Mouse (Mus musculus): ENCODE measurements around the gene Il2rb. TPM values are rescaled to one million over a fixed set of nuclear protein-coding genes. Genes with fewer than 3 reads are reported as not detected.

Il2rb gene
- polyA plus RNA-seq, 1 experiment from 2014 or later = 0.60 TPM

- Histone ChIP-seq H3K4me3 (replicated peaks) (no peak overlapping the region), H3K4me1 (peaks cover 44% of the 10 kb centered on the region), H3K9me3 (replicated peaks) (no peaks in the 10 kb centered on the region), H3K27ac (peak overlapping the region; percentile 84; the same call in 1 of the 2 replicates), H3K36me3 (peaks cover 23% of the 10 kb centered on the region), H3K9ac (no peak overlapping the region), H3K27me3 (no peaks in the 10 kb centered on the region), H3K4me2 (peak overlapping the region; percentile 68)
- WGBS = 39% methylated on average over 4 of the region's 4 CpGs
- ATAC-seq (replicated peaks; ENCODE audit: low FRiP score) = no peak
Observed at GRCm38 (mm10) chr15:78438018-78438394, 57.1 kb downstream of the Il2rb start.

- Histone ChIP-seq H3K9me3 (replicated peaks) (no peaks in the 10 kb centered on the region), H3K36me3 (peaks cover 26% of the 10 kb centered on the region), H3K27ac (peak overlapping the region; percentile 84), H3K27me3 (no peaks in the 10 kb centered on the region), H3K4me1 (peaks cover 44% of the 10 kb centered on the region), H3K4me3 (replicated peaks) (peak overlapping the region; percentile 34), H3K9ac (peak overlapping the region; percentile 26; the same call in 1 of the 2 replicates), H3K4me2 (peak overlapping the region; percentile 68)
- 22% methylated on average over 23 of the region's 23 CpGs for WGBS
- ATAC-seq (replicated peaks; ENCODE audit: low FRiP score) = peak; percentile 20
Observed at GRCm38 (mm10) chr15:78437237-78438017, 57.6 kb downstream of the Il2rb start.

- Histone ChIP-seq H3K4me2 (peak overlapping the region; percentile 68), H3K27ac (peak overlapping the region; percentile 84), H3K4me3 (replicated peaks) (peak overlapping the region; percentile 34), H3K4me1 (peaks cover 44% of the 10 kb centered on the region), H3K9ac (peak overlapping the region; percentile 26; the same call in 1 of the 2 replicates), H3K9me3 (replicated peaks) (no peaks in the 10 kb centered on the region), H3K36me3 (peaks cover 32% of the 10 kb centered on the region), H3K27me3 (no peaks in the 10 kb centered on the region)
- ATAC-seq (replicated peaks; ENCODE audit: low FRiP score) = peak; percentile 76
- WGBS = 6% methylated on average over 31 of the region's 32 CpGs
Observed at GRCm38 (mm10) chr15:78436380-78437192, 58.5 kb downstream of the Il2rb start.

- Histone ChIP-seq H3K27ac (0 out of 2 replicates have a peak overlapping the region, but pooled peaks have one; percentile 77), H3K4me2 (no peak overlapping the region), H3K36me3 (peaks cover 40% of the 10 kb centered on the region), H3K9ac (no peak overlapping the region), H3K27me3 (no peaks in the 10 kb centered on the region), H3K4me1 (peaks cover 52% of the 10 kb centered on the region), H3K9me3 (replicated peaks) (no peaks in the 10 kb centered on the region), H3K4me3 (replicated peaks) (no peak overlapping the region)
- no peak for ATAC-seq (replicated peaks; ENCODE audit: low FRiP score)
- 72% methylated on average over 11 of the region's 11 CpGs for WGBS
Observed at GRCm38 (mm10) chr15:78435681-78436080, 59.4 kb downstream of the Il2rb start.

- Histone ChIP-seq H3K36me3 (peaks cover 40% of the 10 kb centered on the region), H3K9me3 (replicated peaks) (no peaks in the 10 kb centered on the region), H3K4me2 (no peak overlapping the region), H3K4me3 (replicated peaks) (no peak overlapping the region), H3K4me1 (peaks cover 58% of the 10 kb centered on the region), H3K27me3 (no peaks in the 10 kb centered on the region), H3K9ac (no peak overlapping the region), H3K27ac (no peak overlapping the region)
- 26% methylated on average over 6 of the region's 6 CpGs for WGBS
- no peak for ATAC-seq (replicated peaks; ENCODE audit: low FRiP score)
Observed at GRCm38 (mm10) chr15:78434896-78435520, 60.1 kb downstream of the Il2rb start.

GRCm38 (mm10) chr15:78431541-78432121 is 63.4 kb downstream of the Il2rb start:
- peak overlapping the region; percentile 54; the same call in 1 of the 2 replicates for H3K27ac ChIP-seq
- H3K9me3 ChIP-seq (replicated peaks) = no peaks in the 10 kb centered on the region
- H3K36me3 ChIP-seq = peaks cover 40% of the 10 kb centered on the region
- no peak overlapping the region for H3K4me3 ChIP-seq (replicated peaks)
- 0 out of 2 replicates have a peak, but pooled peaks cover 5% of the 10 kb centered on the region for H3K27me3 ChIP-seq
- 70% methylated on average over 7 of the region's 7 CpGs for WGBS
- no peak for ATAC-seq (replicated peaks; ENCODE audit: low FRiP score)
- H3K4me2 ChIP-seq = no peak overlapping the region
- no peak overlapping the region for H3K9ac ChIP-seq
- peaks cover 53% of the 10 kb centered on the region for H3K4me1 ChIP-seq

- H3K27me3 ChIP-seq = 0 out of 2 replicates have a peak, but pooled peaks cover 7% of the 10 kb centered on the region
- H3K4me2 ChIP-seq = 0 out of 2 replicates have a peak overlapping the region, but pooled peaks have one; percentile 86
- no peaks in the 10 kb centered on the region for H3K9me3 ChIP-seq (replicated peaks)
- no peak for ATAC-seq (replicated peaks; ENCODE audit: low FRiP score)
- H3K27ac ChIP-seq = no peak overlapping the region
- peaks cover 38% of the 10 kb centered on the region for H3K36me3 ChIP-seq
- no peak overlapping the region for H3K9ac ChIP-seq
- no peak overlapping the region for H3K4me3 ChIP-seq (replicated peaks)
- peaks cover 46% of the 10 kb centered on the region for H3K4me1 ChIP-seq
- WGBS = 86% methylated on average over 10 of the region's 10 CpGs
Observed at GRCm38 (mm10) chr15:78430874-78431273, 64.2 kb downstream of the Il2rb start.

- Histone ChIP-seq H3K4me3 (replicated peaks) (peak overlapping the region; percentile 64), H3K9me3 (replicated peaks) (no peaks in the 10 kb centered on the region), H3K27me3 (0 out of 2 replicates have a peak, but pooled peaks cover 7% of the 10 kb centered on the region), H3K27ac (peak overlapping the region; percentile 81), H3K4me1 (peaks cover 38% of the 10 kb centered on the region), H3K9ac (peak overlapping the region; percentile 61; the same call in 1 of the 2 replicates), H3K4me2 (peak overlapping the region; percentile 86), H3K36me3 (peaks cover 34% of the 10 kb centered on the region)
- ATAC-seq (replicated peaks; ENCODE audit: low FRiP score) = no peak
- 62% methylated on average over 13 of the region's 13 CpGs for WGBS
Observed at GRCm38 (mm10) chr15:78429871-78430622, 65.0 kb downstream of the Il2rb start.

Other genes with a start within 250 kb of the Il2rb start
- 0.19 and 0.35 TPM in 2 replicates for gene Csf2rb2, start 189.6 kb downstream of the Il2rb start, polyA plus RNA-seq (2015; fragmentation: Nextera tagmentation; extraction: Ambion mirVana)
- gene Csf2rb, start 169.5 kb downstream of the Il2rb start, polyA plus RNA-seq (2015; fragmentation: Nextera tagmentation; extraction: Ambion mirVana) = 1.2 TPM in 2 replicates
- gene Tex33, start 99.4 kb downstream of the Il2rb start, polyA plus RNA-seq (2015; fragmentation: Nextera tagmentation; extraction: Ambion mirVana) = not detected in 2 replicates
- gene Tst, start 89.4 kb downstream of the Il2rb start, polyA plus RNA-seq (2015; fragmentation: Nextera tagmentation; extraction: Ambion mirVana) = 44.3 and 52.1 TPM in 2 replicates
- gene Mpst, start 88.9 kb downstream of the Il2rb start, polyA plus RNA-seq (2015; fragmentation: Nextera tagmentation; extraction: Ambion mirVana) = 3.3 and 4.1 TPM in 2 replicates
- gene Kctd17, start 66.7 kb downstream of the Il2rb start, polyA plus RNA-seq (2015; fragmentation: Nextera tagmentation; extraction: Ambion mirVana) = 40.0 and 45.8 TPM in 2 replicates
- gene Tmprss6, start 26.6 kb downstream of the Il2rb start, polyA plus RNA-seq (2015; fragmentation: Nextera tagmentation; extraction: Ambion mirVana) = 0.31 and 1.0 TPM in 2 replicates
- 27.7 and 30.4 TPM in 2 replicates for gene C1qtnf6, start 36.1 kb upstream of the Il2rb start, polyA plus RNA-seq (2015; fragmentation: Nextera tagmentation; extraction: Ambion mirVana)
- 0.30 and 0.58 TPM in 2 replicates for gene Sstr3, start 49.4 kb upstream of the Il2rb start, polyA plus RNA-seq (2015; fragmentation: Nextera tagmentation; extraction: Ambion mirVana)
- gene Rac2, start 77.5 kb upstream of the Il2rb start, polyA plus RNA-seq (2015; fragmentation: Nextera tagmentation; extraction: Ambion mirVana) = 8.1 and 11.1 TPM in 2 replicates
- 7.1 and 8.1 TPM in 2 replicates for gene Cyth4, start 101.8 kb upstream of the Il2rb start, polyA plus RNA-seq (2015; fragmentation: Nextera tagmentation; extraction: Ambion mirVana)
- gene Elfn2, start 223.5 kb upstream of the Il2rb start, polyA plus RNA-seq (2015; fragmentation: Nextera tagmentation; extraction: Ambion mirVana) = 0.04 TPM in 1 of 2 replicates, not detected in the other